Mouse (Mus musculus) lung, embryonic 14.5 days (tissue): Measurements from ENCODE around the gene Catsperg1. TPM values are rescaled to one million over a fixed set of nuclear protein-coding genes. Genes with fewer than 3 reads are reported as not detected.
"Not testable (repeated sequence)": the region's sequence is repeated elsewhere in the genome, so short reads cannot be mapped to it uniquely, and the experiment has no call there.

ENCODE experiments used
- ATAC-seq: fragments of 200-750 bp; cut with Nextera tagmentation; 2 replicates; pipeline ENCODE4 v1.8.0; 2017; ENCODE audit warnings: mild to moderate bottlenecking, moderate TSS enrichment, moderate library complexity; ENCODE audit not compliant: insufficient read depth
- DNase-seq: peaks from one replicate; pipeline ENCODE4 v3.0.0-alpha.2; 2015
- H3K27ac ChIP-seq: fragments of 300-500 bp; sonication (generic); 2 replicates; pipeline ENCODE4 v1.5.1; 2014; ENCODE audit warnings: low read depth, mild to moderate bottlenecking, moderate library complexity
- H3K27me3 ChIP-seq: fragments of 300-500 bp; sonication (generic); 2 replicates; pipeline ENCODE4 v1.6.1; 2014; ENCODE audit warnings: low read length, control low read depth; ENCODE audit not compliant: insufficient read depth
- H3K36me3 ChIP-seq: fragments of 300-500 bp; sonication (generic); 2 replicates; pipeline ENCODE4 v1.6.1; 2014; ENCODE audit warnings: control low read depth; ENCODE audit not compliant: insufficient read depth
- H3K4me1 ChIP-seq: fragments of 300-500 bp; sonication (generic); 2 replicates; pipeline ENCODE4 v1.6.1; 2014; ENCODE audit warnings: antibody characterized with exemption, control low read depth; ENCODE audit not compliant: insufficient read depth
- H3K4me2 ChIP-seq: fragments of 300-500 bp; sonication (generic); 2 replicates; pipeline ENCODE4 v1.6.1; 2014; ENCODE audit warnings: mild to moderate bottlenecking
- H3K4me3 ChIP-seq: fragments of 300-500 bp; sonication (generic); 2 replicates; pipeline ENCODE4 v1.5.1; 2014; ENCODE audit warnings: low read depth, low read length
- H3K9ac ChIP-seq: fragments of 300-500 bp; sonication (generic); 2 replicates; pipeline ENCODE4 v1.6.1; 2014
- H3K9me3 ChIP-seq: fragments of 300-500 bp; sonication (generic); 2 replicates; pipeline ENCODE4 v1.6.1; 2016; ENCODE audit warnings: low read depth, low read length, control low read depth
- CTCF ChIP-seq: IDR thresholded peaks from 2 replicates; pipeline ENCODE4 v1.5.1; 2016; ENCODE audit warnings: antibody characterized with exemption, low read depth
- WGBS: fragments of 180-500 bp; shearing (Covaris S2); extraction: QIAGEN DNeasy Blood & Tissue Kit; methylation state at CpG from one replicate; pipeline ENCODE4 v1.1.7; 2014; 5-methylcytosine and 5-hydroxymethylcytosine counted together
- polyA plus RNA-seq: library from polyadenylated mRNA; unstranded; fragments of >200 nt; fragmentation: Nextera tagmentation; extraction: Ambion mirVana; gene quantifications from 2 replicates; pipeline ENCODE4 v1.2.1, GENCODE M21; 2014

Catsperg1 gene
- polyA plus RNA-seq, 1 experiment from 2014 or later: 0.87 TPM

- Histone ChIP-seq H3K9ac (no peak overlapping the region), H3K4me3 (no peak overlapping the region), H3K27ac (no peak overlapping the region), H3K4me2 (no peak overlapping the region), H3K27me3 (no peaks in the 10 kb centered on the region), H3K9me3 (no peaks in the 10 kb centered on the region), H3K4me1 (no peaks in the 10 kb centered on the region), H3K36me3 (no peaks in the 10 kb centered on the region)
- ATAC-seq (no peak), DNase-seq (no peak)
- no peak for TF ChIP-seq CTCF
- WGBS: 90% methylated on average over 15 of the region's 15 CpGs
These were observed 65.1 kb downstream of the Catsperg1 start for GRCm38 (mm10) chr7:29148771-29149170.

GRCm38 (mm10) chr7:29146625-29147367 lies 67.0 kb downstream of the Catsperg1 start:
- no peak overlapping the region for H3K9ac ChIP-seq
- H3K27ac ChIP-seq: no peak overlapping the region
- DNase-seq (no peak), ATAC-seq (no peak)
- no peak overlapping the region for H3K4me2 ChIP-seq
- no peaks in the 10 kb centered on the region for H3K27me3 ChIP-seq
- 65% methylated on average over 7 of the region's 7 CpGs for WGBS
- H3K4me3 ChIP-seq: no peak overlapping the region
- no peaks in the 10 kb centered on the region for H3K36me3 ChIP-seq
- no peak for TF ChIP-seq CTCF
- no peaks in the 10 kb centered on the region for H3K4me1 ChIP-seq
- no peaks in the 10 kb centered on the region for H3K9me3 ChIP-seq

GRCm38 (mm10) chr7:29144006-29144405 lies 69.8 kb downstream of the Catsperg1 start:
- no peaks in the 10 kb centered on the region for H3K9me3 ChIP-seq
- no peak for TF ChIP-seq CTCF
- 86% methylated on average over 4 of the region's 4 CpGs for WGBS
- ATAC-seq (no peak), DNase-seq (no peak)
- no peak overlapping the region for H3K4me2 ChIP-seq
- H3K9ac ChIP-seq: no peak overlapping the region
- H3K4me3 ChIP-seq: no peak overlapping the region
- no peaks in the 10 kb centered on the region for H3K4me1 ChIP-seq
- H3K27me3 ChIP-seq: no peaks in the 10 kb centered on the region
- no peaks in the 10 kb centered on the region for H3K36me3 ChIP-seq
- H3K27ac ChIP-seq: no peak overlapping the region

- 65% methylated on average over 8 of the region's 8 CpGs for WGBS
- no peak for ATAC-seq
- no peak overlapping the region for H3K4me2 ChIP-seq
These were observed 72.4 kb downstream of the Catsperg1 start for GRCm38 (mm10) chr7:29141416-29141815.

GRCm38 (mm10) chr7:29139237-29139636 lies 74.6 kb downstream of the Catsperg1 start:
- not testable (repeated sequence) for H3K4me3 ChIP-seq, DNase-seq, H3K9me3 ChIP-seq, H3K9ac ChIP-seq, H3K36me3 ChIP-seq, H3K4me2 ChIP-seq, H3K27me3 ChIP-seq, H3K27ac ChIP-seq, ATAC-seq, H3K4me1 ChIP-seq
- WGBS: 84% methylated on average over 3 of the region's 4 CpGs

More at GRCm38 (mm10) chr7:29141416-29141815, 72.4 kb downstream of the Catsperg1 start:
- no peak for TF ChIP-seq CTCF
- H3K27me3 ChIP-seq: no peaks in the 10 kb centered on the region
- no peaks in the 10 kb centered on the region for H3K36me3 ChIP-seq
- no peak overlapping the region for H3K27ac ChIP-seq
- no peak for DNase-seq
- H3K9ac ChIP-seq: no peak overlapping the region
- no peak overlapping the region for H3K4me3 ChIP-seq
- no peaks in the 10 kb centered on the region for H3K9me3 ChIP-seq
- no peaks in the 10 kb centered on the region for H3K4me1 ChIP-seq

GRCm38 (mm10) chr7:29137429-29137828 lies 76.4 kb downstream of the Catsperg1 start:
- Histone ChIP-seq H3K4me1 (no peaks in the 10 kb centered on the region), H3K4me2 (no peak overlapping the region), H3K9ac (no peak overlapping the region), H3K36me3 (no peaks in the 10 kb centered on the region), H3K27ac (no peak overlapping the region), H3K4me3 (no peak overlapping the region), H3K27me3 (no peaks in the 10 kb centered on the region), H3K9me3 (no peaks in the 10 kb centered on the region)
- 33% methylated on average over 16 of the region's 16 CpGs for WGBS
- DNase-seq (no peak), ATAC-seq (no peak)
- no peak for TF ChIP-seq CTCF

- TF ChIP-seq CTCF: no peak
- Histone ChIP-seq H3K4me1 (no peaks in the 10 kb centered on the region), H3K27ac (no peak within 1 kb of the TSS), H3K4me3 (peak within 1 kb of the TSS; percentile 18), H3K4me2 (peak within 1 kb of the TSS; percentile 59), H3K9me3 (no peaks in the 10 kb centered on the region), H3K9ac (peak within 1 kb of the TSS; percentile 29; the same call in 1 of the 2 replicates), H3K36me3 (no peaks in the 10 kb centered on the region), H3K27me3 (no peaks in the 10 kb centered on the region)
- DNase-seq: peak; percentile 62
- ATAC-seq: peak; percentile 65; the same call in 1 of the 2 replicates
- WGBS: 0% methylated on average over 17 of the region's 20 CpGs
These were observed 79.0 kb downstream of the Catsperg1 start, which contains the start of gene Rasgrp4 for GRCm38 (mm10) chr7:29134693-29135386. TSS of gene Rasgrp4 (plus strand) at chr7:29134851.
